Mouse (Mus musculus) stomach, embryonic 15.5 days (tissue): ENCODE data around the gene Nupr1. TPM values are rescaled to one million over a fixed set of nuclear protein-coding genes. Genes with fewer than 3 reads are reported as not detected.
A peak's percentile ranks its signal among the peaks of the same experiment; 100 is the strongest.

Source experiments
- microRNA-seq: library from miRNA; unstranded; fragments of <30 nt; microRNA quantifications from one replicate; pipeline ENCODE4, GENCODE M21; 2016
- polyA plus RNA-seq: library from polyadenylated mRNA; unstranded; fragments of >200 nt; fragmentation: Nextera tagmentation; extraction: Ambion mirVana; gene quantifications from 2 replicates; pipeline ENCODE4 v1.2.1, GENCODE M21; 2015

Gene Nupr1
- polyA plus RNA-seq, 1 experiment from 2014 or later: 156 TPM

Small RNA genes lying within 50 kb of the gene (microRNA-seq; reads per million reads assigned to microRNA genes)
- 2.1 reads per million, percentile 4 among the genes with 10 or more reads in this experiment for gene Mir7059

Other genes starting within 250 kb of the Nupr1 start
- gene Nfatc2ip, start 234.1 kb downstream of the Nupr1 start, polyA plus RNA-seq: 2.3 and 2.7 TPM in 2 replicates
- gene Cd19, start 216.0 kb downstream of the Nupr1 start, polyA plus RNA-seq: 0.36 and 0.44 TPM in 2 replicates
- gene Rabep2, start 202.1 kb downstream of the Nupr1 start, polyA plus RNA-seq: 27.4 and 27.9 TPM in 2 replicates
- 1.7 and 5.7 TPM in 2 replicates for gene Atp2a1, start 167.8 kb downstream of the Nupr1 start, polyA plus RNA-seq
- gene Sh2b1, start 155.4 kb downstream of the Nupr1 start, polyA plus RNA-seq: 39.2 and 44.4 TPM in 2 replicates
- gene Tufm, start 143.5 kb downstream of the Nupr1 start, polyA plus RNA-seq: 149 and 158 TPM in 2 replicates
- gene Atxn2l, start 127.4 kb downstream of the Nupr1 start, polyA plus RNA-seq: 44.5 and 53.3 TPM in 2 replicates
- gene Eif3c, start 64.5 kb downstream of the Nupr1 start, polyA plus RNA-seq: 188 and 196 TPM in 2 replicates
- gene Apobr, start 45.9 kb downstream of the Nupr1 start, polyA plus RNA-seq: 1.2 and 1.3 TPM in 2 replicates
- gene Cln3, start 45.0 kb downstream of the Nupr1 start, polyA plus RNA-seq: 30.4 and 33.1 TPM in 2 replicates
- gene Il27, start 35.9 kb downstream of the Nupr1 start, polyA plus RNA-seq: 0.13 and 0.26 TPM in 2 replicates
- 43.5 and 53.8 TPM in 2 replicates for gene Sgf29, start 18.4 kb upstream of the Nupr1 start, polyA plus RNA-seq
- gene Sult1a1, start 45.6 kb upstream of the Nupr1 start, polyA plus RNA-seq: 7.1 and 9.7 TPM in 2 replicates
- gene Bola2, start 64.5 kb upstream of the Nupr1 start, polyA plus RNA-seq: 105 and 114 TPM in 2 replicates
- gene Slx1b, start 64.9 kb upstream of the Nupr1 start, polyA plus RNA-seq: 7.9 and 9.6 TPM in 2 replicates
- 50.1 and 51.9 TPM in 2 replicates for gene Coro1a, start 76.9 kb upstream of the Nupr1 start, polyA plus RNA-seq
- 99.9 TPM in 2 replicates for gene Mapk3, start 128.7 kb upstream of the Nupr1 start, polyA plus RNA-seq
- 3.1 and 3.3 TPM in 2 replicates for gene Gdpd3, start 135.5 kb upstream of the Nupr1 start, polyA plus RNA-seq
- gene Ypel3, start 146.1 kb upstream of the Nupr1 start, polyA plus RNA-seq: 81.9 and 93.0 TPM in 2 replicates
- 0.46 and 0.66 TPM in 2 replicates for gene Tbx6, start 150.6 kb upstream of the Nupr1 start, polyA plus RNA-seq
- gene Ppp4c, start 161.6 kb upstream of the Nupr1 start, polyA plus RNA-seq: 237 and 240 TPM in 2 replicates
- gene Fam57b, start 166.8 kb upstream of the Nupr1 start, polyA plus RNA-seq: 0.73 and 0.74 TPM in 2 replicates
- gene 4930451I11Rik, start 200.8 kb upstream of the Nupr1 start, polyA plus RNA-seq: not detected in 2 replicates
- gene Doc2a, start 216.6 kb upstream of the Nupr1 start, polyA plus RNA-seq: 0.62 and 0.74 TPM in 2 replicates
- gene Hirip3, start 231.1 kb upstream of the Nupr1 start, polyA plus RNA-seq: 28.5 and 28.8 TPM in 2 replicates
- 60.1 and 68.3 TPM in 2 replicates for gene Ino80e, start 231.5 kb upstream of the Nupr1 start, polyA plus RNA-seq